Mouse (Mus musculus): Measurements from ENCODE around the gene Dhx9. TPM values are rescaled to one million over a fixed set of nuclear protein-coding genes. Genes with fewer than 3 reads are reported as not detected.
"Not testable (repeated sequence)": the region's sequence is repeated elsewhere in the genome, so short reads cannot be mapped to it uniquely, and the experiment has no call there.

Dhx9 gene
- polyA plus RNA-seq, 1 experiment from 2014 or later, result 46.8 TPM

- H3K4me2 ChIP-seq (replicated peaks; ENCODE audit: low read depth, low read length), result no peak overlapping the region
- no peaks in the 10 kb centered on the region for H3K4me1 ChIP-seq (ENCODE audit: control insufficient read depth, insufficient read depth, low read length)
- H3K27me3 ChIP-seq (ENCODE audit: control insufficient read depth, insufficient read depth, low read length), result no peaks in the 10 kb centered on the region
- no peaks in the 10 kb centered on the region for H3K9me3 ChIP-seq (ENCODE audit: control insufficient read depth, low read depth, low read length)
- no peaks in the 10 kb centered on the region for H3K36me3 ChIP-seq (ENCODE audit: control insufficient read depth, insufficient read depth, low read length)
- WGBS, result 89% methylated on average over 2 of the region's 2 CpGs
- no peak for ATAC-seq (ENCODE audit: insufficient number of reproducible peaks, insufficient read depth, low FRiP score, low read depth)
- no peak overlapping the region for H3K4me3 ChIP-seq (ENCODE audit: low read depth, low read length)
- H3K9ac ChIP-seq (replicated peaks; ENCODE audit: low read depth, low read length), result no peak overlapping the region
- no peak overlapping the region for H3K27ac ChIP-seq (ENCODE audit: low read length)
These were observed 3.9 kb upstream of the Dhx9 start for GRCm38 (mm10) chr1:153491345-153491744.

GRCm38 (mm10) chr1:153489963-153490362 is 2.5 kb upstream of the Dhx9 start:
- ATAC-seq (ENCODE audit: insufficient number of reproducible peaks, insufficient read depth, low FRiP score, low read depth), result no peak
- Histone ChIP-seq H3K27ac (ENCODE audit: low read length) (no peak overlapping the region), H3K9me3 (ENCODE audit: control insufficient read depth, low read depth, low read length) (no peaks in the 10 kb centered on the region), H3K4me1 (ENCODE audit: control insufficient read depth, insufficient read depth, low read length) (peaks cover 5% of the 10 kb centered on the region; the same call in 1 of the 2 replicates), H3K27me3 (ENCODE audit: control insufficient read depth, insufficient read depth, low read length) (no peaks in the 10 kb centered on the region), H3K9ac (replicated peaks; ENCODE audit: low read depth, low read length) (no peak overlapping the region), H3K4me3 (ENCODE audit: low read depth, low read length) (no peak overlapping the region), H3K4me2 (replicated peaks; ENCODE audit: low read depth, low read length) (no peak overlapping the region), H3K36me3 (ENCODE audit: control insufficient read depth, insufficient read depth, low read length) (no peaks in the 10 kb centered on the region)
- WGBS, result 81% methylated on average over 4 of the region's 4 CpGs

- H3K4me2 ChIP-seq (replicated peaks; ENCODE audit: low read depth, low read length), result no peak overlapping the region
- H3K9me3 ChIP-seq (ENCODE audit: control insufficient read depth, low read depth, low read length), result no peaks in the 10 kb centered on the region
- WGBS, result 56% methylated on average over 2 of the region's 2 CpGs
- no peaks in the 10 kb centered on the region for H3K36me3 ChIP-seq (ENCODE audit: control insufficient read depth, insufficient read depth, low read length)
- no peak overlapping the region for H3K27ac ChIP-seq (ENCODE audit: low read length)
- no peaks in the 10 kb centered on the region for H3K27me3 ChIP-seq (ENCODE audit: control insufficient read depth, insufficient read depth, low read length)
- no peak overlapping the region for H3K9ac ChIP-seq (replicated peaks; ENCODE audit: low read depth, low read length)
- H3K4me3 ChIP-seq (ENCODE audit: low read depth, low read length), result no peak overlapping the region
- ATAC-seq (ENCODE audit: insufficient number of reproducible peaks, insufficient read depth, low FRiP score, low read depth), result no peak
- H3K4me1 ChIP-seq (ENCODE audit: control insufficient read depth, insufficient read depth, low read length), result peaks cover 9% of the 10 kb centered on the region; the same call in 1 of the 2 replicates
These were observed 2.1 kb upstream of the Dhx9 start for GRCm38 (mm10) chr1:153489540-153489939.

- ATAC-seq (ENCODE audit: insufficient number of reproducible peaks, insufficient read depth, low FRiP score, low read depth), result no peak
- WGBS, result 54% methylated on average over 7 of the region's 7 CpGs
- no peak overlapping the region for H3K27ac ChIP-seq (ENCODE audit: low read length)
- no peaks in the 10 kb centered on the region for H3K27me3 ChIP-seq (ENCODE audit: control insufficient read depth, insufficient read depth, low read length)
- H3K4me2 ChIP-seq (replicated peaks; ENCODE audit: low read depth, low read length), result no peak overlapping the region
- H3K9ac ChIP-seq (replicated peaks; ENCODE audit: low read depth, low read length), result no peak overlapping the region
- no peaks in the 10 kb centered on the region for H3K9me3 ChIP-seq (ENCODE audit: control insufficient read depth, low read depth, low read length)
- H3K36me3 ChIP-seq (ENCODE audit: control insufficient read depth, insufficient read depth, low read length), result no peaks in the 10 kb centered on the region
- peaks cover 9% of the 10 kb centered on the region; the same call in 1 of the 2 replicates for H3K4me1 ChIP-seq (ENCODE audit: control insufficient read depth, insufficient read depth, low read length)
- no peak overlapping the region for H3K4me3 ChIP-seq (ENCODE audit: low read depth, low read length)
These were observed 1.7 kb upstream of the Dhx9 start for GRCm38 (mm10) chr1:153489132-153489531.

GRCm38 (mm10) chr1:153486767-153487499 is 527 bp downstream of the Dhx9 start:
- H3K4me1 ChIP-seq (ENCODE audit: control insufficient read depth, insufficient read depth, low read length), result peaks cover 12% of the 10 kb centered on the region; the same call in 1 of the 2 replicates
- H3K9ac ChIP-seq (replicated peaks; ENCODE audit: low read depth, low read length), result peak overlapping the region; percentile 95
- H3K9me3 ChIP-seq (ENCODE audit: control insufficient read depth, low read depth, low read length), result no peaks in the 10 kb centered on the region
- ATAC-seq (ENCODE audit: insufficient number of reproducible peaks, insufficient read depth, low FRiP score, low read depth), result peak; percentile 68
- under 1% methylated on average over 62 of the region's 64 CpGs for whole genome bisulfite sequencing
- H3K4me2 ChIP-seq (replicated peaks; ENCODE audit: low read depth, low read length), result peak overlapping the region; percentile 73
- H3K27ac ChIP-seq (ENCODE audit: low read length), result peak overlapping the region; percentile 85
- peaks cover 11% of the 10 kb centered on the region for H3K36me3 ChIP-seq (ENCODE audit: control insufficient read depth, insufficient read depth, low read length)
- H3K27me3 ChIP-seq (ENCODE audit: control insufficient read depth, insufficient read depth, low read length), result no peaks in the 10 kb centered on the region
- peak overlapping the region; percentile 87 for H3K4me3 ChIP-seq (ENCODE audit: low read depth, low read length)

GRCm38 (mm10) chr1:153486120-153486519 is 1.3 kb downstream of the Dhx9 start:
- not testable (repeated sequence) for H3K27ac ChIP-seq (ENCODE audit: low read length); ATAC-seq (ENCODE audit: insufficient number of reproducible peaks, insufficient read depth, low FRiP score, low read depth); H3K27me3 ChIP-seq (ENCODE audit: control insufficient read depth, insufficient read depth, low read length); H3K9me3 ChIP-seq (ENCODE audit: control insufficient read depth, low read depth, low read length)
- 9% methylated on average over 6 of the region's 6 CpGs for WGBS
- Histone ChIP-seq H3K4me2 (replicated peaks; ENCODE audit: low read depth, low read length) (peak overlapping the region; percentile 73), H3K9ac (replicated peaks; ENCODE audit: low read depth, low read length) (peak overlapping the region; percentile 95), H3K4me1 (ENCODE audit: control insufficient read depth, insufficient read depth, low read length) (peaks cover 12% of the 10 kb centered on the region; the same call in 1 of the 2 replicates), H3K36me3 (ENCODE audit: control insufficient read depth, insufficient read depth, low read length) (peaks cover 18% of the 10 kb centered on the region), H3K4me3 (ENCODE audit: low read depth, low read length) (peak overlapping the region; percentile 87)

- H3K9ac ChIP-seq (replicated peaks; ENCODE audit: low read depth, low read length), result peak overlapping the region; percentile 30; the same call in 1 of the 2 replicates
- WGBS, result 58% methylated on average over 2 of the region's 2 CpGs
These were observed 2.2 kb downstream of the Dhx9 start for GRCm38 (mm10) chr1:153485201-153485796.

GRCm38 (mm10) chr1:153481025-153481412 is 6.4 kb downstream of the Dhx9 start:
- peaks cover 61% of the 10 kb centered on the region for H3K36me3 ChIP-seq (ENCODE audit: control insufficient read depth, insufficient read depth, low read length)
- H3K4me2 ChIP-seq (replicated peaks; ENCODE audit: low read depth, low read length), result no peak overlapping the region
- no peaks in the 10 kb centered on the region for H3K27me3 ChIP-seq (ENCODE audit: control insufficient read depth, insufficient read depth, low read length)
- 84% methylated on average over 1 of the region's 1 CpGs for WGBS
- no peak overlapping the region for H3K27ac ChIP-seq (ENCODE audit: low read length)
- no peaks in the 10 kb centered on the region for H3K9me3 ChIP-seq (ENCODE audit: control insufficient read depth, low read depth, low read length)
- no peak overlapping the region for H3K4me3 ChIP-seq (ENCODE audit: low read depth, low read length)
- H3K4me1 ChIP-seq (ENCODE audit: control insufficient read depth, insufficient read depth, low read length), result peaks cover 12% of the 10 kb centered on the region; the same call in 1 of the 2 replicates
- no peak overlapping the region for H3K9ac ChIP-seq (replicated peaks; ENCODE audit: low read depth, low read length)
- no peak for ATAC-seq (ENCODE audit: insufficient number of reproducible peaks, insufficient read depth, low FRiP score, low read depth)

More at GRCm38 (mm10) chr1:153485201-153485796, 2.2 kb downstream of the Dhx9 start:
- peaks cover 26% of the 10 kb centered on the region for H3K36me3 ChIP-seq (ENCODE audit: control insufficient read depth, insufficient read depth, low read length)
- H3K4me2 ChIP-seq (replicated peaks; ENCODE audit: low read depth, low read length), result peak overlapping the region; percentile 73
- no peaks in the 10 kb centered on the region for H3K27me3 ChIP-seq (ENCODE audit: control insufficient read depth, insufficient read depth, low read length)
- no peaks in the 10 kb centered on the region for H3K9me3 ChIP-seq (ENCODE audit: control insufficient read depth, low read depth, low read length)
- ATAC-seq (ENCODE audit: insufficient number of reproducible peaks, insufficient read depth, low FRiP score, low read depth), result no peak
- no peak overlapping the region for H3K27ac ChIP-seq (ENCODE audit: low read length)
- peaks cover 12% of the 10 kb centered on the region; the same call in 1 of the 2 replicates for H3K4me1 ChIP-seq (ENCODE audit: control insufficient read depth, insufficient read depth, low read length)
- peak overlapping the region; percentile 87 for H3K4me3 ChIP-seq (ENCODE audit: low read depth, low read length)

Measured in stomach, embryonic 14.5 days (tissue).